ENCODE assay signal across 8 mouse cellular contexts in the genomic region with DNA sequence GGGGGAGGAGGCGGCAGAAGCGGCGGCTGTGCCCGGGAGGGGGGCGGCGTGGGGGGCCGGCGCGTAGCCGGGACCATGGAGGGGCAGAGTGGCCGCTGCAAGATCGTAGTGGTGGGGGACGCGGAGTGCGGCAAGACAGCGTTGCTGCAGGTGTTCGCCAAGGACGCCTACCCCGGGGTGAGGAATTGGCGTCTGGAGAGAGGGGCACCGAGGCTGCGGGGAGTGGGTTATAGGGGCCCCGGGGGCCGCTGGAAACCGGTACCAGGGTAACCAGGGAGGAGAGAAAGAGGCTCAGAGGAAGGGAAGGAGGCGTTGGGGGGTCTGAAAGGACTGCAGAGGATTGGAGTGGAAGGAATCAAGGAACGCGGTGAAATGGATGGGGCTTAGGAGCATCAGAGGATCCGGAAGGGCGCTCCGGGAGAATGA. TPM values are rescaled to one million over a fixed set of nuclear protein-coding genes. Genes with fewer than 3 reads are reported as not detected.
A peak's percentile ranks its signal among the peaks of the same experiment; 100 is the strongest.
DNase-seq lines count a peak whose midpoint lies in the region; ATAC-seq and TF ChIP-seq lines count a peak whose summit lies in the region.

No protein-coding gene starts in this region.

- H3K36me3 ChIP-seq in embryonic facial prominence, embryonic 11.5 days (replicated peaks; ENCODE audit: control insufficient read depth, insufficient read depth, low read depth, low read length) = no peaks in the 10 kb centered on the region
- H3K36me3 ChIP-seq in hindbrain, embryonic 12.5 days = peaks cover 11% of the 10 kb centered on the region; the same call in 1 of the 2 replicates
- H3K36me3 ChIP-seq in midbrain, embryonic 13.5 days = peaks cover 17% of the 10 kb centered on the region

- under 1% methylated on average over 24 of the region's 31 CpGs for WGBS in lung, adult 2 months
- under 1% methylated on average over 29 of the region's 31 CpGs for WGBS in embryonic facial prominence, embryonic 11.5 days
- under 1% methylated on average over 29 of the region's 31 CpGs for WGBS in hindbrain, embryonic 12.5 days
- under 1% methylated on average over 29 of the region's 31 CpGs for WGBS in midbrain, embryonic 13.5 days

- no peaks in the 10 kb centered on the region for H3K9me3 ChIP-seq in embryonic facial prominence, embryonic 11.5 days (replicated peaks; ENCODE audit: control insufficient read depth, low read length)
- no peaks in the 10 kb centered on the region for H3K9me3 ChIP-seq in hindbrain, embryonic 12.5 days (replicated peaks)
- no peaks in the 10 kb centered on the region for H3K9me3 ChIP-seq in midbrain, embryonic 13.5 days

- peak overlapping the region; percentile 8; the same call in 1 of the 2 replicates for H3K27ac ChIP-seq in embryonic facial prominence, embryonic 11.5 days (replicated peaks; ENCODE audit: low read depth, low read length)
- peak overlapping the region; percentile 93 for H3K27ac ChIP-seq in hindbrain, embryonic 12.5 days
- H3K27ac ChIP-seq in midbrain, embryonic 13.5 days = peak overlapping the region; percentile 90

- intact Hi-C loops in left cerebral cortex, postnatal 10 days (cut with DNase I) = loop anchor here (5.0 kb wide), 1 partner anchor 84 kb away; the partner anchor contains the start of genes Brca1 and Nbr1

- H3K27me3 ChIP-seq in embryonic facial prominence, embryonic 11.5 days (ENCODE audit: control insufficient read depth, insufficient read depth, low read length) = no peaks in the 10 kb centered on the region
- H3K27me3 ChIP-seq in hindbrain, embryonic 12.5 days = no peaks in the 10 kb centered on the region
- H3K27me3 ChIP-seq in midbrain, embryonic 13.5 days = no peaks in the 10 kb centered on the region

- peak; percentile 52 for DNase-seq in lung, adult 2 months
- DNase-seq in lung, postnatal 4 days = no peak
- peak; percentile 39 for DNase-seq in embryonic facial prominence, embryonic 11.5 days (ENCODE audit: low spot score)
- no peak for DNase-seq in right cerebral cortex, postnatal 4 days
- no peak for DNase-seq in T-cell, adult 2 months (ENCODE audit: low spot score)
- no peak for DNase-seq in left cerebral cortex, postnatal 10 days (ENCODE audit: extremely low spot score in 1 of 2, low spot score in 2 of 2)

- peak overlapping the region; percentile 65 for H3K4me3 ChIP-seq in lung, adult 2 months (replicated peaks; ENCODE audit: extremely low read depth, low read depth, low read length)
- H3K4me3 ChIP-seq in embryonic facial prominence, embryonic 11.5 days (ENCODE audit: low read depth, low read length) = peak overlapping the region; percentile 70
- peak overlapping the region; percentile 78 for H3K4me3 ChIP-seq in hindbrain, embryonic 12.5 days
- peak overlapping the region; percentile 79 for H3K4me3 ChIP-seq in midbrain, embryonic 13.5 days (replicated peaks)

- ATAC-seq in embryonic facial prominence, embryonic 11.5 days (replicated peaks; ENCODE audit: insufficient number of reproducible peaks, low FRiP score, low TSS enrichment, low read depth) = peak; percentile 20
- ATAC-seq in hindbrain, embryonic 12.5 days (ENCODE audit: low FRiP score) = peak; percentile 42
- ATAC-seq in midbrain, embryonic 13.5 days = peak; percentile 44

- H3K4me1 ChIP-seq in lung, adult 2 months (ENCODE audit: control insufficient read depth, insufficient read depth, low read length) = peaks cover 6% of the 10 kb centered on the region
- peaks cover 5% of the 10 kb centered on the region; the same call in 1 of the 2 replicates for H3K4me1 ChIP-seq in embryonic facial prominence, embryonic 11.5 days (ENCODE audit: control insufficient read depth, insufficient read depth, low read length)
- peaks cover 69% of the 10 kb centered on the region for H3K4me1 ChIP-seq in hindbrain, embryonic 12.5 days
- peaks cover 77% of the 10 kb centered on the region for H3K4me1 ChIP-seq in midbrain, embryonic 13.5 days (replicated peaks)

- H3K9ac ChIP-seq in embryonic facial prominence, embryonic 11.5 days (replicated peaks; ENCODE audit: low read length) = peak overlapping the region; percentile 72
- peak overlapping the region; percentile 94 for H3K9ac ChIP-seq in hindbrain, embryonic 12.5 days
- H3K9ac ChIP-seq in midbrain, embryonic 13.5 days (replicated peaks) = peak overlapping the region; percentile 89

- no peak for TF ChIP-seq POLR2A in lung, adult 2 months (IDR thresholded peaks at IDR 0.05; ENCODE audit: borderline replicate concordance, extremely low read depth, low read depth, low read length)

- TF ChIP-seq CTCF in lung, adult 2 months (IDR thresholded peaks at IDR 0.05; ENCODE audit: insufficient read depth, low read length) = no peak

- H3K4me2 ChIP-seq in embryonic facial prominence, embryonic 11.5 days (ENCODE audit: low read depth, low read length) = peak overlapping the region; percentile 76
- peak overlapping the region; percentile 74 for H3K4me2 ChIP-seq in hindbrain, embryonic 12.5 days (replicated peaks)
- H3K4me2 ChIP-seq in midbrain, embryonic 13.5 days (replicated peaks) = peak overlapping the region; percentile 82

RNA-seq across cellular contexts. Expression of gene Vat1, which starts 2.2 kb away (rescaled TPM):
- polyA plus RNA-seq in lung, adult 2 months (2012; rRNA removed) = 224 and 235 TPM in 2 replicates
- polyA plus RNA-seq in embryonic facial prominence, embryonic 11.5 days (2014; fragmentation: Nextera tagmentation; extraction: Ambion mirVana) = 20.9 and 24.6 TPM in 2 replicates
- 94.8 and 95.7 TPM in 2 replicates for polyA plus RNA-seq in hindbrain, embryonic 12.5 days (2016; fragmentation: Nextera tagmentation; extraction: Ambion mirVana)
- 79.5 and 91.5 TPM in 2 replicates for polyA plus RNA-seq in midbrain, embryonic 13.5 days (2015; fragmentation: Nextera tagmentation; extraction: Ambion mirVana)
- total RNA-seq in left cerebral cortex, postnatal 10 days (2021) = 10 to 100 TPM; 50.3 to 54.3 TPM

RNA-seq across cellular contexts. Expression of gene Rnd2, which starts 3.5 kb away (rescaled TPM):
- polyA plus RNA-seq in lung, adult 2 months (2012; rRNA removed) = 14.8 and 17.7 TPM in 2 replicates
- polyA plus RNA-seq in embryonic facial prominence, embryonic 11.5 days (2014; fragmentation: Nextera tagmentation; extraction: Ambion mirVana) = 9.4 and 10.2 TPM in 2 replicates
- 112 and 121 TPM in 2 replicates for polyA plus RNA-seq in hindbrain, embryonic 12.5 days (2016; fragmentation: Nextera tagmentation; extraction: Ambion mirVana)
- polyA plus RNA-seq in midbrain, embryonic 13.5 days (2015; fragmentation: Nextera tagmentation; extraction: Ambion mirVana) = 102 and 117 TPM in 2 replicates
- total RNA-seq in left cerebral cortex, postnatal 10 days (2021) = 100 to 1,000 TPM; 111 to 115 TPM

RNA-seq across cellular contexts. Expression of gene Ifi35, which starts 20.1 kb away (rescaled TPM):
- 57.9 and 76.4 TPM in 2 replicates for polyA plus RNA-seq in lung, adult 2 months (2012; rRNA removed)
- polyA plus RNA-seq in embryonic facial prominence, embryonic 11.5 days (2014; fragmentation: Nextera tagmentation; extraction: Ambion mirVana) = 2.4 and 2.7 TPM in 2 replicates
- polyA plus RNA-seq in hindbrain, embryonic 12.5 days (2016; fragmentation: Nextera tagmentation; extraction: Ambion mirVana) = 4.2 and 5.7 TPM in 2 replicates
- 2.2 and 2.3 TPM in 2 replicates for polyA plus RNA-seq in midbrain, embryonic 13.5 days (2015; fragmentation: Nextera tagmentation; extraction: Ambion mirVana)
- 1 to 10 TPM; 1.8 to 2.8 TPM for total RNA-seq in left cerebral cortex, postnatal 10 days (2021)

RNA-seq across cellular contexts. Expression of gene Rpl27, which starts 26.2 kb away (rescaled TPM):
- polyA plus RNA-seq in lung, adult 2 months (2012; rRNA removed) = 221 and 297 TPM in 2 replicates
- polyA plus RNA-seq in embryonic facial prominence, embryonic 11.5 days (2014; fragmentation: Nextera tagmentation; extraction: Ambion mirVana) = 432 and 435 TPM in 2 replicates
- polyA plus RNA-seq in hindbrain, embryonic 12.5 days (2016; fragmentation: Nextera tagmentation; extraction: Ambion mirVana) = 320 and 344 TPM in 2 replicates
- polyA plus RNA-seq in midbrain, embryonic 13.5 days (2015; fragmentation: Nextera tagmentation; extraction: Ambion mirVana) = 303 and 310 TPM in 2 replicates
- 10 to 100 TPM; 49.9 to 58.1 TPM for total RNA-seq in left cerebral cortex, postnatal 10 days (2021)

RNA-seq across cellular contexts. Expression of gene Ptges3l, which starts 43.1 kb away (rescaled TPM):
- polyA plus RNA-seq in lung, adult 2 months (2012; rRNA removed) = 1.7 and 5.3 TPM in 2 replicates
- 3.5 and 3.9 TPM in 2 replicates for polyA plus RNA-seq in embryonic facial prominence, embryonic 11.5 days (2014; fragmentation: Nextera tagmentation; extraction: Ambion mirVana)
- 3.0 and 5.9 TPM in 2 replicates for polyA plus RNA-seq in hindbrain, embryonic 12.5 days (2016; fragmentation: Nextera tagmentation; extraction: Ambion mirVana)
- polyA plus RNA-seq in midbrain, embryonic 13.5 days (2015; fragmentation: Nextera tagmentation; extraction: Ambion mirVana) = 2.0 and 2.6 TPM in 2 replicates
- total RNA-seq in left cerebral cortex, postnatal 10 days (2021) = 1 to 10 TPM; 3.4 TPM

Comparison
In these comparisons a context has a peak if more than half of its experiments do, and no peak if none do; other contexts are left out.
1. DNase-seq: peak in lung, adult 2 months (single experiment) and embryonic facial prominence, embryonic 11.5 days (single experiment); none in lung, postnatal 4 days (0 of 2), right cerebral cortex, postnatal 4 days (single experiment), T-cell, adult 2 months (single experiment) and left cerebral cortex, postnatal 10 days (0 of 2).
2. H3K27ac ChIP-seq: peak in every context shown above with its lines; median percentile 93 in hindbrain, embryonic 12.5 days; 90 in midbrain, embryonic 13.5 days; 8 in embryonic facial prominence, embryonic 11.5 days.
3. Peak in every context shown above with its lines, with median percentiles within 50 percentile points of each other: H3K4me3 ChIP-seq, ATAC-seq, H3K4me2 ChIP-seq and H3K9ac ChIP-seq.